In genomic region chr9:13905086-13905669, GRCm38 (mm10) we compare ENCODE assay signal across 23 mouse cellular contexts.
DNase-seq lines count a peak whose midpoint lies in the region; ATAC-seq and TF ChIP-seq lines count a peak whose summit lies in the region.
"Had no signal": no experiment of that assay in that cellular context is flagged by ENCODE, and none has a peak within 500 bp of the region (broad histone marks: within the 10 kb centered on the region; RNA-seq: fewer than 3 reads in every experiment).

No protein-coding gene starts in this region.

- peak; percentile 56 for DNase-seq in heart, adult 11 months
- DNase-seq in heart, adult 2 months, result no peak
- peak; percentile 54 for DNase-seq in midbrain, embryonic 11.5 days (ENCODE audit: low spot score, missing footprints)
- DNase-seq in midbrain, embryonic 14.5 days, result no peak
- peak; percentile 28 for DNase-seq in testis, postnatal 10 days (ENCODE audit: low spot score)
- DNase-seq in testis, postnatal 14 days (ENCODE audit: low spot score), result no peak
- DNase-seq: adrenal gland, adult 8-10 months; adrenal gland, postnatal 25 days; cerebellum, adult 18-20 months; cerebellum, adult 9-10 months; cerebellum, postnatal 14 days; gastrocnemius, adult 2 months; gastrocnemius, postnatal 14 days; heart, adult 18-20 months; heart, postnatal 14 days; heart, postnatal 4 days had no signal

- H3K27me3 ChIP-seq in heart, adult 2 months (ENCODE audit: control insufficient read depth, insufficient read depth, low read length), result no peaks in the 10 kb centered on the region
- H3K27me3 ChIP-seq in midbrain, embryonic 11.5 days (ENCODE audit: control insufficient read depth, insufficient read depth, low read length), result no peaks in the 10 kb centered on the region
- no peaks in the 10 kb centered on the region for H3K27me3 ChIP-seq in midbrain, embryonic 14.5 days (ENCODE audit: control insufficient read depth, insufficient read depth, low read length)
- H3K27me3 ChIP-seq: heart, embryonic 13.5 days had no signal

- H3K9me3 ChIP-seq in midbrain, embryonic 11.5 days (ENCODE audit: control insufficient read depth, low read length), result no peaks in the 10 kb centered on the region
- no peaks in the 10 kb centered on the region for H3K9me3 ChIP-seq in midbrain, embryonic 14.5 days (ENCODE audit: control insufficient read depth, low read length)
- H3K9me3 ChIP-seq: forebrain, embryonic 10.5 days; heart, embryonic 10.5 days; heart, embryonic 13.5 days had no signal

- intact Hi-C loops in heart, adult 2 months (cut with DNase I), result no loop called here

- no peak overlapping the region for H3K27ac ChIP-seq in heart, adult 2 months
- no peak overlapping the region for H3K27ac ChIP-seq in midbrain, embryonic 11.5 days (ENCODE audit: low read depth, low read length)
- no peak overlapping the region for H3K27ac ChIP-seq in midbrain, embryonic 14.5 days (replicated peaks; ENCODE audit: low read depth, low read length)
- H3K27ac ChIP-seq: forebrain, embryonic 10.5 days; gastrocnemius, adult 2 months; heart, embryonic 10.5 days; heart, embryonic 13.5 days; hindbrain, embryonic 14.5 days; hindbrain, postnatal 0 days had no signal

- no peaks in the 10 kb centered on the region for H3K79me2 ChIP-seq in heart, adult 2 months (replicated peaks; ENCODE audit: control insufficient read depth, insufficient read depth, low read length)

- TF ChIP-seq POLR2A in heart, adult 2 months (IDR thresholded peaks at IDR 0.05; ENCODE audit: insufficient read depth, low read depth, low read length), result no peak

- no peak for ATAC-seq in midbrain, embryonic 11.5 days (ENCODE audit: low FRiP score)
- ATAC-seq in midbrain, embryonic 14.5 days (ENCODE audit: low FRiP score, low TSS enrichment), result no peak
- no peak for ATAC-seq in megakaryocyte-erythroid progenitor cell, adult 5-6 weeks (replicated peaks; ENCODE audit: low FRiP score, low TSS enrichment, poor library complexity, severe bottlenecking)
- ATAC-seq: forebrain, embryonic 14.5 days; hindbrain, postnatal 0 days had no signal

- no peak for TF ChIP-seq EP300 in heart, adult 2 months (IDR thresholded peaks at IDR 0.05; ENCODE audit: insufficient read depth, low read depth, low read length)

- no peak for TF ChIP-seq CTCF in heart, adult 2 months (IDR thresholded peaks at IDR 0.05)

- no peak overlapping the region for H3K9ac ChIP-seq in heart, adult 2 months (ENCODE audit: low read depth, low read length)
- no peak overlapping the region for H3K9ac ChIP-seq in midbrain, embryonic 11.5 days (ENCODE audit: low read length)
- H3K9ac ChIP-seq in midbrain, embryonic 14.5 days (replicated peaks; ENCODE audit: low read length), result no peak overlapping the region
- H3K9ac ChIP-seq: heart, embryonic 13.5 days; hindbrain, embryonic 14.5 days had no signal

- no peaks in the 10 kb centered on the region for H3K36me3 ChIP-seq in heart, adult 2 months (ENCODE audit: control insufficient read depth, insufficient read depth, low read length)
- no peaks in the 10 kb centered on the region for H3K36me3 ChIP-seq in midbrain, embryonic 11.5 days (ENCODE audit: control insufficient read depth, insufficient read depth, low read length)
- H3K36me3 ChIP-seq in midbrain, embryonic 14.5 days (ENCODE audit: control insufficient read depth, insufficient read depth, low read length), result no peaks in the 10 kb centered on the region
- H3K36me3 ChIP-seq: forebrain, embryonic 10.5 days; heart, embryonic 10.5 days; heart, embryonic 13.5 days had no signal

- 87% methylated on average over 14 of the region's 14 CpGs for WGBS in heart, adult 2 months
- 91% methylated on average over 14 of the region's 14 CpGs for WGBS in midbrain, embryonic 11.5 days
- WGBS in midbrain, embryonic 14.5 days, result 88% methylated on average over 14 of the region's 14 CpGs

- no peaks in the 10 kb centered on the region for H3K4me1 ChIP-seq in heart, adult 2 months (ENCODE audit: control insufficient read depth, insufficient read depth, low read length)
- no peaks in the 10 kb centered on the region for H3K4me1 ChIP-seq in midbrain, embryonic 11.5 days (ENCODE audit: control insufficient read depth, insufficient read depth, low read length)
- H3K4me1 ChIP-seq in midbrain, embryonic 14.5 days (ENCODE audit: control insufficient read depth, insufficient read depth, low read length), result no peaks in the 10 kb centered on the region
- H3K4me1 ChIP-seq: forebrain, embryonic 10.5 days had no signal

- H3K4me3 ChIP-seq in heart, adult 2 months, result no peak overlapping the region
- no peak overlapping the region for H3K4me3 ChIP-seq in midbrain, embryonic 11.5 days (ENCODE audit: low read depth, low read length)
- H3K4me3 ChIP-seq in midbrain, embryonic 14.5 days (replicated peaks; ENCODE audit: low read depth, low read length), result no peak overlapping the region
- H3K4me3 ChIP-seq: forebrain, embryonic 10.5 days; gastrocnemius, adult 2 months; heart, embryonic 10.5 days; heart, embryonic 13.5 days had no signal

- H3K4me2 ChIP-seq in midbrain, embryonic 11.5 days, result no peak overlapping the region
- no peak overlapping the region for H3K4me2 ChIP-seq in midbrain, embryonic 14.5 days (ENCODE audit: low read length)
- H3K4me2 ChIP-seq: heart, embryonic 13.5 days; hindbrain, embryonic 14.5 days had no signal

Comparison
In these comparisons a context has a peak if more than half of its experiments do, and no peak if none do; other contexts are left out.
1. DNase-seq: peak in heart, adult 11 months (single experiment), midbrain, embryonic 11.5 days (single experiment) and testis, postnatal 10 days (single experiment); none in heart, adult 2 months (0 of 2), midbrain, embryonic 14.5 days (single experiment) and testis, postnatal 14 days (single experiment).